Mouse (Mus musculus): ENCODE measurements around the gene Sec1.

Sec1 gene

DNA sequence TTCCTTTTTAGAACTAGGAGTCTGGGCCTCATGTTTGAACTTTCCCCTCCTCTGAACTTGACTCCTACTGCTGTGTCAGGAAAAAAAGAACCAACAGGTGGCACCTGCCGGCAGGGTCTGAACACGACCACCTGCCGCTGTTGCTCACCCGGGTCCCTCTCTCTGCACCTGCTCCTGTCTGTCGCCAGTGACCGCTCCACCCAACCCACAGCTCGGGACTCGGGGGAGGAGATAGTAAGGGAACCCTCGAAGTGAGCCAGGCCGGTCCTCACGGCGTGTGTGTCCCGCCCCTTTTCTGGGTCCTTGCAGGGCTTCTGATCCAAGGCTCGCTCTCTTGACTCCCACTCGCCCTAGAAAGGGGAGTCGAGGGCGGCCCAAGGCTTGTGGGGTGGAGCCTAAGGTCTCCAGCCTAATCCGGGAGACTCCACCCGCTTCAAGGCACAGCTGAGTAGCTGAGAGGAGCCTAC lies 54.6 kb downstream of the Sec1 start, which contains the start of gene Mamstr:
Gene Mamstr, plus strand, starts transcription at position 417 of the 467 bp plus-strand sequence.
- peak; percentile 71 for DNase-seq

DNA sequence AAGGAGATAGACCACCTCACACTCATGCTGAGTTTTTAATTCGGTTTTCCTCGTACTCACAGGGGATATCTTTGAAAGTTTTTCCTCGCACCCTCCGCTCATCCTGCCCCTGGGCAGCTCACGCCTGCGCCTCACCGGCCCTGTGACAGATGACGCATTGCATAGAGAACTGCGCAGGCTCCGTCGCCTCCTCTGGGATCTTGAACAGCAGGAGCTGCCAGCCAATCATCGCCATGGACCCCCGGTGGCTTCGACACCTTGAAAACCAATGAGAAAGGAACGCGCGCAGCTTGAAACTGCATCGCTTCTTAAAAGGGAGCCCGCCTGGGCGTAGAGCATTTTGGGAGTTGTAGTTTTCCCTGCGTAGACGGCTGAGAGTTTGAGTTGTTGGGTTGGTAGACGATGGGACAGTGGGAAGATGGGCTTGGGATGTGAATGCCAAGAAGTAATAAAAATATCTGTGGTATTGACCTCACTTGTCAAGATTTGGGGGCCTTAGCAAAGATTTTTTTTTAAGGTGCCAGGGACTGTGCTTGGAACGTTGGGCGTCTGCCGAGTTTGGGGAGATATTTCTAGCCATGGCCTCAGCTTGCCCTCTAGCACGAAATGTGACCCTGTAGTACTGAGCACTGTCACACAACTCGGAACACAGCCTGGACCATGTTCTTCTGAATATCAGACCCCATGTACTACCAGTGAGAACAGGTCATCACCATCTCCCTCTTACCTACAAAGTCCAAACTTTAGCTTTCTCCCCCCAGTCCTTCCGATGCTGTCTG lies 55.4 kb downstream of the Sec1 start:
- peak; percentile 99 for DNase-seq

DNA sequence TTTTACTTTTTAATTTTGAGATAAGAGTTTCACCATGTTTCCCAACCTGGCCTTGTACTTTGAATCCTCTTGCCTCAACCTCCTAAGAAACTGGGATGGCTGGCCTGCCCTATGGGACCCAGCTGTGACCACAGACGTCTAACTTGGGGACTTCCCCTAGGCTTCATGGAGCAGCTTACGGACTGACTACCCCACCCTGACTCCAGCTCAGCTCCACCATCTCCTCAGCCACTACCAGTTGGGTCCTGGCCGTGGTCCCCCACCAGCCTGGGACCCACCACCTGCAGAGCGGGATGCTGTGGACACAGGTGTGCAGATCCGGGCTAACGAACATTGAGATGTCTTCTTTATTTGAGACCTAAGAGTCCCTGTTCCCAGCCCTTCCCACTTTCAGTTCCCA lies 56.5 kb downstream of the Sec1 start:
- peak; percentile 65 for DNase-seq

- DNase-seq: peak; percentile 54
These were observed 58.2 kb downstream of the Sec1 start for GRCm38 (mm10) chr7:45635711-45636688.

DNA sequence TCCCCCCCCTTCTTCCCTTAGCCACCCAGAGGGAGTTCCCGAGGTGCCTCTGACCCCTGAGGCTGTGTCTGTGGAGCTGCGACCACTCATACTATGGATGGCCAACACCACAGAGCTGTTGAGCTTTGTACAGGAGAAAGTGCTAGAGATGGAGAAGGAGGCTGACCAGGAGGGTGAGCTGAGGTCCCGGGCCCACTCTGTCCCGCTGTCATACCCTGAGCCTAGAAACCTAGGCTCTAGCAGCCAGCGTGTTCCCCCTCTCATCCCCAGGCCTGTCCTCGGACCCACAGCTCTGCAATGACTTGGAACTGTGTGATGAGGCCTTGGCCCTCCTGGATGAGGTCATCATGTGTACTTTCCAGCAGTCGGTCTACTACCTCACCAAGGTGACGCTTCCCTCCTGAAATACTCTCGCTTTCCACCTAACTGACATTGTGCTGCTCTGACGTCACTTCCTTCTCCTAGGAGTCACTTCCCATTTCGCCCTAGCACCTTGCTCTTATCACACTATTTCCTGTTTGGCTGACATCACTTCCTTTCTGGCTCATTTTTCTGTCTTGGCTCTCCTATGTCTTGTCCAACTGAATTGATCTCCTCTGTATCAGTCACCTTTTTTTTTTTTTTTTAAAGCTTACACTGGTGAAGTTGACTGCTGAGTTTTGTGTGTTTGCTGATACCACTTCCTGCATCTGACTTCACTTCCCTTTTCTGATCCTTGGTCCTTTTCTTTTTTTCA lies 59.1 kb downstream of the Sec1 start:
- no peak for DNase-seq

DNA sequence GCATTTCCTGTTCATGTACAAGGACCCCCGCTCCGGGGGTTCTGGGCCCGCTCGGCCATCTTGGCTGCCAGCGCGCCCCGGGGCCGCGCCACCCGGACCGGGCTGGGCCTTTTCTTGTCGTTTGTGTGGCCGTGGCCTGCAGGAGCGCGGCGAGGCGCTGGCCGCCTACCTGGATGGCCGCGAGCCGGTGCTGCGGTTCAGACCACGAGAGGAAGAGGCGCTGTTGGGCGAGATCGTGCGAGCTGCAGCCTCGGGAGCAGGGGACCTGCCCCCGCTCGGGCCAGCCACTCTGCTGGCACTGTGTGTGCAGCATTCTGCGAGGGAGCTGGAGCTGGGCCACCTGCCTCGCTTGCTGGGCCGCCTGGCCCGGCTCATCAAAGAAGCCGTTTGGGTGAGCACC lies 61.7 kb downstream of the Sec1 start:
- peak; percentile 77 for DNase-seq

GRCm38 (mm10) chr7:45630064-45630907 lies 63.9 kb downstream of the Sec1 start:
- no peak for DNase-seq

- DNase-seq: peak; percentile 89
These were observed 65.6 kb downstream of the Sec1 start for GRCm38 (mm10) chr7:45628364-45629294.

All from cerebellum, adult 9-10 months (tissue).